Mouse (Mus musculus): ENCODE results near the gene Dad1. TPM values are rescaled to one million over a fixed set of nuclear protein-coding genes. Genes with fewer than 3 reads are reported as not detected.

The Dad1 gene
- polyA plus RNA-seq, 2 experiments, result 133 to 224 TPM

DNA sequence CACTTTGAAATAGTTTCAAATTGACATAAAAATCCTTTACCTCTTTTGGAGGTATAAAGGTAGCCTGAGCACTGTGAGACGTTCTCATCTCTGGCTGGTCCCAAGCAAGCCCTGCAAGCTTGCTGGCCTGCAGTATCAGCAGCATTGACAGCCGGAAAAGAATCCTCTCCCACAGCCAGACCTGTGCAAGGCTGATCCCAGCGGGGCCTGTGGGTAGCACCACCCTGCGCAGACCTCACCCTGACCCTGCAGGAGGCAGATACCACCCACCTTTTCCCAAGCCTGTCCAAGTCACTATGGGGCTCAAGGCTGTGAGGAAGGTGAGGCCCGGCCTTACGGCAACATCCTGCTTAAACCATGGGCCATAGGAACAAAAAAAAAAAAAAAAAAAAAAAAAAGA lies 12.0 kb upstream of the Dad1 start:
- no peak for ATAC-seq (ENCODE audit: insufficient read depth)
- Histone ChIP-seq H3K4me3 (ENCODE audit: insufficient read depth in 1 of 2, low read depth in 2 of 2, low read length in 2 of 2) (no peak overlapping the region), H3K9ac (replicated peaks) (no peak overlapping the region), H3K27ac (no peak overlapping the region), H3K27me3 (ENCODE audit: control insufficient read depth, insufficient read depth, low read length) (no peaks in the 10 kb centered on the region), H3K4me1 (replicated peaks; ENCODE audit: control insufficient read depth in 2 of 2, insufficient read depth in 2 of 2, low read length in 1 of 2) (no peaks in the 10 kb centered on the region), H3K4me2 (ENCODE audit: low read depth) (no peak overlapping the region), H3K36me3 (replicated peaks; ENCODE audit: control insufficient read depth, insufficient read depth, low read depth) (no peaks in the 10 kb centered on the region), H3K9me3 (ENCODE audit: control insufficient read depth, low read length) (no peaks in the 10 kb centered on the region)
- no peak for TF ChIP-seq CTCF (IDR thresholded peaks at IDR 0.05; ENCODE audit: low read depth)
- TF ChIP-seq EP300 (IDR thresholded peaks at IDR 0.05; ENCODE audit: low read depth), result no peak
- DNase-seq (ENCODE audit: low read depth in 3 of 3, low spot score in 3 of 3), result no peak
- 54% methylated on average over 6 of the region's 6 CpGs for WGBS (ENCODE audit: insufficient replicate concordance)

DNA sequence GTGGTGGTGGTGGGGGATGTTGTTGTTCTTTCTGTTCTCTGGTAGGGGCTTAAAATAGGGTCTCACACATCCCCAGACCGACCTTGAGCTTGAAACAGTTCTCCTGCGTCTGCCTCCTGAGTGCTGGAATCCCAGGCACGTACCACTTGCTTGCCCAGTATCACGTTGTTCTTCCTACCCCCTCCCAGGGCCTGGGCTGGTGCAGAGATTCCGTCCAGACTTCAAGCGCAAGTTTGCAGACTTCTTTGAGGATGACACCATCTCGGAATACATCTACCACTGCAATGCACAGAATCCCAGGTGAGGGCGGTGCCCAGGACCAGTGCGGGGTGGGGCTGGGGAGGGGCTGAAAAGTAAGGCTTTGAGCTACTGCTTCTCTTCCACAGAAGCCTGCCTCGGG lies 11.2 kb upstream of the Dad1 start:
- Histone ChIP-seq H3K4me3 (ENCODE audit: insufficient read depth in 1 of 2, low read depth in 2 of 2, low read length in 2 of 2) (no peak overlapping the region), H3K9ac (replicated peaks) (no peak overlapping the region), H3K4me2 (ENCODE audit: low read depth) (no peak overlapping the region), H3K27ac (no peak overlapping the region), H3K27me3 (ENCODE audit: control insufficient read depth, insufficient read depth, low read length) (no peaks in the 10 kb centered on the region), H3K36me3 (replicated peaks; ENCODE audit: control insufficient read depth, insufficient read depth, low read depth) (no peaks in the 10 kb centered on the region), H3K4me1 (replicated peaks; ENCODE audit: control insufficient read depth in 2 of 2, insufficient read depth in 2 of 2, low read length in 1 of 2) (peaks cover 0 to 4% of the 10 kb centered on the region in 2 experiments; a peak in 2 of 4 replicates), H3K9me3 (ENCODE audit: control insufficient read depth, low read length) (no peaks in the 10 kb centered on the region)
- TF ChIP-seq CTCF (IDR thresholded peaks at IDR 0.05; ENCODE audit: low read depth) (no peak), EP300 (IDR thresholded peaks at IDR 0.05; ENCODE audit: low read depth) (no peak)
- DNase-seq (ENCODE audit: low read depth in 3 of 3, low spot score in 3 of 3) (no peak), ATAC-seq (ENCODE audit: insufficient read depth) (no peak)
- 69% methylated on average over 10 of the region's 10 CpGs for WGBS (ENCODE audit: insufficient replicate concordance)

DNA sequence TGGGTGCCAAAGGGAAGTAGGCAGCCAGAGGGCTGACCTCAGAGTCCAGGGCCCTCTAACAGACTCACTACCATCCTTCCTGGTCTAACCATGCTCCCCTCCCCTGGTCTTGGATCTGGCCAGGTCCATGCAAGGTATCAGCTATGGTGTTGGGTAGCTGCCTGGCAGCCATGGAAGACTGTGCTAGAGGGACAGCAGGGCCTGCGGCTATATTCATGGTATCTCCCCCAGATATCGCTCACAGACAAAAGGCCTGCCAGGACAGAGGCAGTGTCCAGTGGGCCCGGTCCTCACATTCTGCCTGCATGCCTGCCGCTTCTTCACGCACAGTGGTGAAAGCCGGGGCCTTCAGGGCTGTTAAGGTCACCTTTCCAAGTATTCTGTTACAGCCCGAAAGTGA lies 10.3 kb upstream of the Dad1 start:
- DNase-seq (ENCODE audit: low read depth in 3 of 3, low spot score in 3 of 3) (no peak), ATAC-seq (ENCODE audit: insufficient read depth) (no peak)
- H3K4me1 ChIP-seq (replicated peaks; ENCODE audit: control insufficient read depth in 2 of 2, insufficient read depth in 2 of 2, low read length in 1 of 2), result peaks cover 2 to 9% of the 10 kb centered on the region in 2 experiments; a peak in 3 of 4 replicates
- no peaks in the 10 kb centered on the region for H3K36me3 ChIP-seq (replicated peaks; ENCODE audit: control insufficient read depth, insufficient read depth, low read depth)
- H3K27me3 ChIP-seq (ENCODE audit: control insufficient read depth, insufficient read depth, low read length), result no peaks in the 10 kb centered on the region
- no peak for TF ChIP-seq EP300 (IDR thresholded peaks at IDR 0.05; ENCODE audit: low read depth)
- TF ChIP-seq CTCF (IDR thresholded peaks at IDR 0.05; ENCODE audit: low read depth), result no peak
- no peak overlapping the region for H3K27ac ChIP-seq
- H3K4me2 ChIP-seq (ENCODE audit: low read depth), result no peak overlapping the region
- no peak overlapping the region for H3K4me3 ChIP-seq (ENCODE audit: insufficient read depth in 1 of 2, low read depth in 2 of 2, low read length in 2 of 2)
- H3K9ac ChIP-seq (replicated peaks), result no peak overlapping the region
- 87% methylated on average over 7 of the region's 7 CpGs for WGBS (ENCODE audit: insufficient replicate concordance)
- no peaks in the 10 kb centered on the region for H3K9me3 ChIP-seq (ENCODE audit: control insufficient read depth, low read length)

DNA sequence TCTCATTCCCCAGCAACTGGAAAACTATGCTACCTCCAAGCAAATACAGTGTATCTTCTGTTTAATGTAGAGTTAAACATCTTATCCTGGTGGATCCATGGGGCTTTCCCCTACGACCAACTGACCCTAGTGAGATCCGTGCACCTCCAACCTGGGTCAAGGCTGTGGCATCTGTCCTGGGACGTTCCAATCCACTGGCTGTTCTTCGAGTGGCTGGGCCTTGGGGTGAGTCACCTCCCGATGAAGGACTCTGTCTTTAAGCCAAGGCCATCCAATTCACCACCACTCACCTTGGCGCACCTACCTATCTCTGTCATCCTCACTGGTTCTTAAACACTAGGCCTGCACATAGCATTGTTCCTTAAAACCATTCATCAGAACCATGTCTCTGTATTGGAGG lies 9.2 kb upstream of the Dad1 start:
- H3K9me3 ChIP-seq (ENCODE audit: control insufficient read depth, low read length), result no peaks in the 10 kb centered on the region
- H3K27me3 ChIP-seq (ENCODE audit: control insufficient read depth, insufficient read depth, low read length), result no peaks in the 10 kb centered on the region
- no peak overlapping the region for H3K4me2 ChIP-seq (ENCODE audit: low read depth)
- H3K27ac ChIP-seq, result no peak overlapping the region
- no peak for TF ChIP-seq CTCF (IDR thresholded peaks at IDR 0.05; ENCODE audit: low read depth)
- TF ChIP-seq EP300 (IDR thresholded peaks at IDR 0.05; ENCODE audit: low read depth), result no peak
- ATAC-seq (ENCODE audit: insufficient read depth) (no peak), DNase-seq (ENCODE audit: low read depth in 3 of 3, low spot score in 3 of 3) (no peak)
- H3K4me3 ChIP-seq (ENCODE audit: insufficient read depth in 1 of 2, low read depth in 2 of 2, low read length in 2 of 2), result no peak overlapping the region
- H3K9ac ChIP-seq (replicated peaks), result no peak overlapping the region
- 77% methylated on average over 6 of the region's 6 CpGs for WGBS (ENCODE audit: insufficient replicate concordance)
- H3K36me3 ChIP-seq (replicated peaks; ENCODE audit: control insufficient read depth, insufficient read depth, low read depth), result no peaks in the 10 kb centered on the region
- H3K4me1 ChIP-seq (replicated peaks; ENCODE audit: control insufficient read depth in 2 of 2, insufficient read depth in 2 of 2, low read length in 1 of 2), result peaks cover 11 to 18% of the 10 kb centered on the region in 2 experiments

DNA sequence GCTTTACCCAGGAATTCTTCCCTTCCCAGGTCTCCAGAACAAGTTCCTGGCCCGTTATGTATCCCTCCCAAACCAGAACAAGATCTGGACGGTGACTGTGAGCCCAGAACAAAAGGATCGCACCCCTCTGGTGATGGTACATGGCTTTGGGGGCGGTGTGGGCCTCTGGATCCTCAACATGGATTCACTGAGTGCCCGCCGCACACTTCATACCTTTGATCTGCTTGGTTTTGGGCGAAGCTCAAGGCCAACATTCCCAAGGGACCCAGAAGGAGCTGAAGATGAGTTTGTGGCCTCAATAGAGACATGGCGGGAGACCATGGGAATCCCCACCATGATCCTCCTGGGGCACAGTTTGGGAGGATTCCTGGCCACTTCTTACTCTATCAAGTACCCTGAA lies 8.7 kb upstream of the Dad1 start:
- H3K36me3 ChIP-seq (replicated peaks; ENCODE audit: control insufficient read depth, insufficient read depth, low read depth), result no peaks in the 10 kb centered on the region
- no peak overlapping the region for H3K4me3 ChIP-seq (ENCODE audit: insufficient read depth in 1 of 2, low read depth in 2 of 2, low read length in 2 of 2)
- ATAC-seq (ENCODE audit: insufficient read depth), result no peak
- H3K9ac ChIP-seq (replicated peaks), result no peak overlapping the region
- H3K9me3 ChIP-seq (ENCODE audit: control insufficient read depth, low read length), result no peaks in the 10 kb centered on the region
- no peak for DNase-seq (ENCODE audit: low read depth in 3 of 3, low spot score in 3 of 3)
- WGBS (ENCODE audit: insufficient replicate concordance), result 68% methylated on average over 8 of the region's 8 CpGs
- no peak overlapping the region for H3K27ac ChIP-seq
- no peaks in the 10 kb centered on the region for H3K27me3 ChIP-seq (ENCODE audit: control insufficient read depth, insufficient read depth, low read length)
- H3K4me2 ChIP-seq (ENCODE audit: low read depth), result no peak overlapping the region
- no peak for TF ChIP-seq CTCF (IDR thresholded peaks at IDR 0.05; ENCODE audit: low read depth)
- no peak for TF ChIP-seq EP300 (IDR thresholded peaks at IDR 0.05; ENCODE audit: low read depth)
- peaks cover 15 to 21% of the 10 kb centered on the region in 2 experiments for H3K4me1 ChIP-seq (replicated peaks; ENCODE audit: control insufficient read depth in 2 of 2, insufficient read depth in 2 of 2, low read length in 1 of 2)

Data from liver, embryonic 14.5 days (tissue).